Mouse (Mus musculus) cerebellum, adult 11 months (tissue): Measurements from ENCODE around the gene Gpr161.
A peak's percentile ranks its signal among the peaks of the same experiment; 100 is the strongest.
"Not testable (repeated sequence)": the region's sequence is repeated elsewhere in the genome, so short reads cannot be mapped to it uniquely, and the experiment has no call there.

Source experiments
- DNase-seq: peaks from one replicate; pipeline ENCODE4 v3.0.0; 2022

Gpr161 gene

DNA sequence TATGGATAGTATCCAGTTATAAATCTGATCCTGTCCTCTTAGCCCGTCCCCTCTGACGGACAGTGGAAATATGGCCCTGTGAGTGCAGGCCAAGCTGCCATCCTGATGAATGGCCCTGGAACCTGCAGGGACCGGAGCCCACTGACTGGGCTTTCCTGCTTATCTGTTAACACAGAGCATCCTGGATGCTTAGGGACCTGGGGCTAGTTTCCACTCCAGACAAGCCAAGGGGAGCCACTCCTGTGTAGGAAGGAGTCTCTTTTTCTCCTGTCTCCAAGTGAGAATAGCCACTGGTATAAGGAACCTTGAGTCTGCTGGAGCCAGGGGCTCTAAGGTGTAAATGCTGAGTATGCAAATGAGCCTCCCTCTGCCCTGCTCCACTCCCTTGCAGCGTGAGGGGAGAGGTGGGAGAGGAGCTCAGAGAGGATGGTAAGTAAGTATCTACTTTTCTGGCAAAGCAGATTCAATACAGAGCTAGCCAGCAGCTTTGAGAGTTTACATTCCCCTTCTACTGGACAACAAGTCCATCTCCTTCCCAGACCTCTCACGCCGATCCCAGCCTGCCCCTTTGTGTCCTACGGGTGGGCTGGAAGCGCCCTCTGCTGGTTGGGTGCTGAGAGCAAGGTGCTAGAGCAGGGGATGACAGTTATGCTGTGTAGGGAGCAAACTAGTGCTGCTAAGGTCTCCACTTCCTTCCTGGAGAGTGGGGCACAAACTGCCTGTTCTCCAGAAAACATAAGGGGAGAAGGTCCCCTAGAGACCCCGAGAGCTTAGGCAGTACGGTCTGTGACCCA lies 24.7 kb downstream of the Gpr161 start:
- peak; percentile 47 for DNase-seq

GRCm38 (mm10) chr1:165321393-165321861 lies 25.8 kb downstream of the Gpr161 start:
- no peak for DNase-seq

DNA sequence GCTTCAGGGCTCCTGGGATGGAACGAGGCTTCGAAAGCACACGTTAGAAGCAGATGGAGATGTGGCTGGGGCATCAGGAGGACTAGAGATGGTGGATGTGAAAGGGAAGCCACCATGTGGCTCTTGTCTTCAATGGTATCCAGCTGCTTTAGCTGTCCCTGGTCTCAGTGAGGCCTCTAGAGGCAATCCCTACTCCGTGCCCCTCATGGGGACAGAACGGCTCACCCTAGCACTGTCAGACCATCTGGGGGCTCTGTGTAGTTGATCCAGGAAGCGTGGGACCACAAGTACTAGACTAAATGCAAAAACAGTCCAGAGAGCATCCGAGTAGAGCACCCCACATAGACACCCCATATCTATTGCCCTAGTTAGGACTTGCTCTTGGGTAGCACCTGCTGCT lies 26.3 kb downstream of the Gpr161 start:
- DNase-seq = no peak

- DNase-seq = no peak
These were observed 27.3 kb downstream of the Gpr161 start for GRCm38 (mm10) chr1:165322934-165323333.

DNA sequence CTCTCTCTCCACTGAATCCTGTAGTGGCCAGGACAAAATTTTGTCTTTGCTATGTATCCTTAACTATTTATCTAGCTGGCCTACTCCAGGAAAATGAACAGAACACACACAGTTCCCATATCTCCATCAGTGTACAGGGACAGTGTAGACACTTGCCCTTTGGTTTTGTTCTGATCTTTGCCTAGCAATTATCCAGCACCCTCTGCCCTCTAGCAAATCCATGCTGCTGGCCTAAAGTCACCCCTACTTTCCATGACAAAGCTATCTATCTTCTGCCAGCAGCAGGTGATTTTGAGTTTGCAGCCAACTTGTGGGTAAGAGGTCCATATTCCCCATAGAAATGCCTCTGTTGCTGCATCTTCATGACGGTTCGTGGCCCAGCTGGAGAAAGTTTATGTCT lies 31.8 kb downstream of the Gpr161 start:
- no peak for DNase-seq

DNA sequence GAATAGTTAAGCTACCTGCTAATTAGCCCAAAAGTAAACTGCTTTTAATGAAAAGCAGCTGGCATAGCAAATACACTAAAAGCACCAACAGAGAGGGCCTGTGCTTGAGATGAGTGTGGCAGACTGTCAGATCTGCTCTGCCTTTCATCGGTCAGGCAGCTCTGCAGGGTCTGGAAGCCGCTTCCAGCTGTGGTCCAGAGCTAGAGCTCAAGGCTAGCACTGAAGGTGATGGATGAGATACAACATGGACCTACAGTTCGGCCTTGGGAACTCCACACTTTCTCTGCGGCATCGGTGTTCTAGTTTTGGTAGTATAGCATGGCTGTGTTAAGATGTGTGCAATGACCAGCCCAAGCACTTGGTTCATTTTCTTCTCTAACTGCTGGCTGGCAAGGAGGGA lies 32.2 kb downstream of the Gpr161 start:
- DNase-seq = no peak

GRCm38 (mm10) chr1:165328384-165329289 lies 33.0 kb downstream of the Gpr161 start:
- DNase-seq = not testable (repeated sequence)

- no peak for DNase-seq
These were observed 35.3 kb downstream of the Gpr161 start for GRCm38 (mm10) chr1:165330859-165331258.

GRCm38 (mm10) chr1:165332797-165333196 lies 37.2 kb downstream of the Gpr161 start:
- DNase-seq = no peak

- no peak for DNase-seq
These were observed 46.5 kb downstream of the Gpr161 start for GRCm38 (mm10) chr1:165342126-165342525.

- DNase-seq = no peak
These were observed 48.9 kb downstream of the Gpr161 start for GRCm38 (mm10) chr1:165344453-165344852.

GRCm38 (mm10) chr1:165348627-165349026 lies 53.0 kb downstream of the Gpr161 start:
- DNase-seq = no peak

DNA sequence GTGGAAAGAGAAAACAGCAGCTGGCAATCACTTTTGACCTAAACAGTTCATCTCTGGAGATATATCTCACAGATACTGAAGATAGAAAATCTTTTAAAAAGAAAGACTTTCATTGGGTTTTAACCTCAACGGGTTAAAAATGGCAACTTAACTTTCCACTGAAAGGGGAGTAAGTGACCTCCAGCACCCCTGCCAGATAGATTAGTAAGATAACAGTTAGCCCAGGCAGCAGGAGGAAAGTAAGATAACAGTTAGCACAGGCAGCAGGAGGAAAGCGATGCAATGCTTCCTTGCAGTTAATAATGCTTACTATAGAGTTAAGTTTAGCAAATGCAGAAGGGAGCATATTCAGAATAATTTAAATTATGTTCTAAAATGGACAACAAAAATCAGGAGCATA lies 60.8 kb downstream of the Gpr161 start:
- no peak for DNase-seq

DNA sequence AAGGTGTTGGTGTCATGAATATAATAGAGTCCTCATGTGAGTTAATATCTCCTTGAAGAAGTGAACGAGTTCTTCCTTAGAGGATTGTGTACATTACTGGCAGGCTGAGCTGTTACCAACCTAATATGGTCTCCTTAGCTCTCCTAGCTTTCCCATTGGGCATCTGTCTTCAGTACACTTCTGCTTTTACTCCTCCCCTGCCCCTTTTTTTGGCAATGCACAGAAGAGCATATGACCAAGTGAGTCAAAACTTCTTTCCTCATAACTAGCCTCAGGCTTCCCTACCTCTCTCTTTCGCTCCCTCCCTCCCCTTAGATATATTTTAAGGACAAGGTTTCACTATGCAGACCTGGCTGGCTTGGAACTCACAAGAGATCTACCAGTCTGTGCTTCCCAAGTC lies 67.7 kb downstream of the Gpr161 start:
- DNase-seq = no peak

DNA sequence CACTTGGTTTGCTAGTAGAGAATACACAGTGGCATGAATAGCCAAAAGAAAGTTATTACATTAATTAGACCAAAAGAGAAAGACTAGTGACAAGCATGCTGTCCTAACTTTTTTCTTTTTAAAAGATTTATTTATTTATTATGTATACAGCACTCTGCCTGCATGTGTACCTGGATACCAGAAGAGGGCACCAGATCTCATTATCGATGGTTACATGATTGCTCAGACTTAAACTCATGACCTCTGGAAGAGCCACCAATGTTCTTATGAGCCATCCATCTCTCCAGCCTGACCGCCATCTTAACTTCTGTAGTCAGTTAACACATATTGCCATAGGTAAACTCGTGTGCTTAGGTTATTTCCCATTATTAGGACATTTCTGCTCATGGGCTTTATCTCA lies 69.5 kb downstream of the Gpr161 start:
- no peak for DNase-seq

GRCm38 (mm10) chr1:165370990-165371389 lies 75.4 kb downstream of the Gpr161 start:
- no peak for DNase-seq

GRCm38 (mm10) chr1:165373839-165374238 lies 78.2 kb downstream of the Gpr161 start:
- no peak for DNase-seq
